Mouse (Mus musculus): ENCODE data around the gene Spata33. TPM values are rescaled to one million over a fixed set of nuclear protein-coding genes. Genes with fewer than 3 reads are reported as not detected.

Spata33 gene
- polyA plus RNA-seq, 1 experiment from 2014 or later = 0.91 TPM

- no peak for ATAC-seq (ENCODE audit: low FRiP score, low TSS enrichment)
- TF ChIP-seq EP300 (optimal IDR thresholded peaks at IDR 0.05) = no peak
- peak; percentile 45 for TF ChIP-seq CTCF (IDR thresholded peaks at IDR 0.05; ENCODE audit: low read depth)
- Histone ChIP-seq H3K9ac (ENCODE audit: low read length) (no peak overlapping the region), H3K9me3 (ENCODE audit: control insufficient read depth, low read length) (no peaks in the 10 kb centered on the region), H3K4me2 (replicated peaks; ENCODE audit: low read depth) (no peak overlapping the region), H3K4me3 (ENCODE audit: low read depth, low read length) (no peak overlapping the region), H3K27me3 (ENCODE audit: control insufficient read depth, insufficient read depth, low read length) (no peaks in the 10 kb centered on the region), H3K4me1 (replicated peaks; ENCODE audit: control insufficient read depth, insufficient read depth) (no peaks in the 10 kb centered on the region), H3K36me3 (ENCODE audit: control insufficient read depth, insufficient read depth, low read length) (peaks cover 22% of the 10 kb centered on the region), H3K27ac (replicated peaks) (no peak overlapping the region)
- 68% methylated on average over 11 of the region's 11 CpGs for WGBS
- DNase-seq (ENCODE audit: low spot score) = no peak
Observed at GRCm38 (mm10) chr8:123243053-123243452, 30.4 kb downstream of the Spata33 start.

- Histone ChIP-seq H3K4me1 (replicated peaks; ENCODE audit: control insufficient read depth, insufficient read depth) (no peaks in the 10 kb centered on the region), H3K9ac (ENCODE audit: low read length) (no peak overlapping the region), H3K9me3 (ENCODE audit: control insufficient read depth, low read length) (no peaks in the 10 kb centered on the region), H3K27ac (replicated peaks) (no peak overlapping the region), H3K4me3 (ENCODE audit: low read depth, low read length) (no peak overlapping the region), H3K36me3 (ENCODE audit: control insufficient read depth, insufficient read depth, low read length) (peaks cover 22% of the 10 kb centered on the region), H3K4me2 (replicated peaks; ENCODE audit: low read depth) (no peak overlapping the region), H3K27me3 (ENCODE audit: control insufficient read depth, insufficient read depth, low read length) (no peaks in the 10 kb centered on the region)
- no peak for DNase-seq (ENCODE audit: low spot score)
- TF ChIP-seq EP300 (optimal IDR thresholded peaks at IDR 0.05) (no peak), CTCF (IDR thresholded peaks at IDR 0.05; ENCODE audit: low read depth) (no peak)
- ATAC-seq (ENCODE audit: low FRiP score, low TSS enrichment) = no peak
- 85% methylated on average over 4 of the region's 4 CpGs for WGBS
Observed at GRCm38 (mm10) chr8:123244382-123244781, 31.8 kb downstream of the Spata33 start.

GRCm38 (mm10) chr8:123245543-123245942 is 32.9 kb downstream of the Spata33 start:
- Histone ChIP-seq H3K4me3 (ENCODE audit: low read depth, low read length) (no peak overlapping the region), H3K4me2 (replicated peaks; ENCODE audit: low read depth) (no peak overlapping the region), H3K9me3 (ENCODE audit: control insufficient read depth, low read length) (no peaks in the 10 kb centered on the region), H3K9ac (ENCODE audit: low read length) (no peak overlapping the region), H3K36me3 (ENCODE audit: control insufficient read depth, insufficient read depth, low read length) (peaks cover 27% of the 10 kb centered on the region), H3K27ac (replicated peaks) (no peak overlapping the region), H3K4me1 (replicated peaks; ENCODE audit: control insufficient read depth, insufficient read depth) (no peaks in the 10 kb centered on the region), H3K27me3 (ENCODE audit: control insufficient read depth, insufficient read depth, low read length) (no peaks in the 10 kb centered on the region)
- no peak for DNase-seq (ENCODE audit: low spot score)
- no peak for TF ChIP-seq EP300 (optimal IDR thresholded peaks at IDR 0.05)
- WGBS = 89% methylated on average over 12 of the region's 12 CpGs
- ATAC-seq (ENCODE audit: low FRiP score, low TSS enrichment) = 0 out of 2 replicates have a peak, but pooled peaks have one; percentile 17

- H3K27ac ChIP-seq (replicated peaks) = no peak overlapping the region
- no peak overlapping the region for H3K4me3 ChIP-seq (ENCODE audit: low read depth, low read length)
- H3K4me1 ChIP-seq (replicated peaks; ENCODE audit: control insufficient read depth, insufficient read depth) = no peaks in the 10 kb centered on the region
- peaks cover 29% of the 10 kb centered on the region for H3K36me3 ChIP-seq (ENCODE audit: control insufficient read depth, insufficient read depth, low read length)
- no peak for TF ChIP-seq CTCF (IDR thresholded peaks at IDR 0.05; ENCODE audit: low read depth)
- DNase-seq (ENCODE audit: low spot score) = no peak
- no peaks in the 10 kb centered on the region for H3K9me3 ChIP-seq (ENCODE audit: control insufficient read depth, low read length)
- ATAC-seq (ENCODE audit: low FRiP score, low TSS enrichment) = no peak
- H3K27me3 ChIP-seq (ENCODE audit: control insufficient read depth, insufficient read depth, low read length) = no peaks in the 10 kb centered on the region
- H3K4me2 ChIP-seq (replicated peaks; ENCODE audit: low read depth) = no peak overlapping the region
- 98% methylated on average over 6 of the region's 6 CpGs for WGBS
- no peak overlapping the region for H3K9ac ChIP-seq (ENCODE audit: low read length)
Observed at GRCm38 (mm10) chr8:123247748-123248147, 35.1 kb downstream of the Spata33 start.

- H3K36me3 ChIP-seq (ENCODE audit: control insufficient read depth, insufficient read depth, low read length) = peaks cover 26% of the 10 kb centered on the region
- ATAC-seq (ENCODE audit: low FRiP score, low TSS enrichment) (no peak), DNase-seq (ENCODE audit: low spot score) (no peak)
- H3K27ac ChIP-seq (replicated peaks) = no peak overlapping the region
- TF ChIP-seq EP300 (optimal IDR thresholded peaks at IDR 0.05) = no peak
- TF ChIP-seq CTCF (IDR thresholded peaks at IDR 0.05; ENCODE audit: low read depth) = no peak
- H3K4me1 ChIP-seq (replicated peaks; ENCODE audit: control insufficient read depth, insufficient read depth) = no peaks in the 10 kb centered on the region; the same call in none of the 2 replicates
- no peaks in the 10 kb centered on the region for H3K9me3 ChIP-seq (ENCODE audit: control insufficient read depth, low read length)
- no peaks in the 10 kb centered on the region for H3K27me3 ChIP-seq (ENCODE audit: control insufficient read depth, insufficient read depth, low read length)
- no peak overlapping the region for H3K4me3 ChIP-seq (ENCODE audit: low read depth, low read length)
- H3K9ac ChIP-seq (ENCODE audit: low read length) = no peak overlapping the region
- H3K4me2 ChIP-seq (replicated peaks; ENCODE audit: low read depth) = no peak overlapping the region
- WGBS = 91% methylated on average over 8 of the region's 8 CpGs
Observed at GRCm38 (mm10) chr8:123248596-123248995, 36.0 kb downstream of the Spata33 start.

- Histone ChIP-seq H3K9ac (ENCODE audit: low read length) (no peak overlapping the region), H3K36me3 (ENCODE audit: control insufficient read depth, insufficient read depth, low read length) (peaks cover 20% of the 10 kb centered on the region), H3K27ac (replicated peaks) (no peak overlapping the region), H3K27me3 (ENCODE audit: control insufficient read depth, insufficient read depth, low read length) (no peaks in the 10 kb centered on the region), H3K4me2 (replicated peaks; ENCODE audit: low read depth) (no peak overlapping the region), H3K4me1 (replicated peaks; ENCODE audit: control insufficient read depth, insufficient read depth) (no peaks in the 10 kb centered on the region; the same call in none of the 2 replicates), H3K4me3 (ENCODE audit: low read depth, low read length) (no peak overlapping the region), H3K9me3 (ENCODE audit: control insufficient read depth, low read length) (no peaks in the 10 kb centered on the region)
- DNase-seq (ENCODE audit: low spot score) = no peak
- 92% methylated on average over 5 of the region's 5 CpGs for WGBS
- no peak for ATAC-seq (ENCODE audit: low FRiP score, low TSS enrichment)
- no peak for TF ChIP-seq CTCF (IDR thresholded peaks at IDR 0.05; ENCODE audit: low read depth)
- no peak for TF ChIP-seq EP300 (optimal IDR thresholded peaks at IDR 0.05)
Observed at GRCm38 (mm10) chr8:123250940-123251339, 38.3 kb downstream of the Spata33 start.
